Mouse (Mus musculus) small intestine, adult 2 months (tissue): ENCODE results near the gene Akr1c13.

Experiments used
- CTCF ChIP-seq: fragments of 200-500 bp; IDR thresholded peaks from 2 replicates; pipeline ENCODE4 v1.5.1; 2012; ENCODE audit warnings: low read depth, mild to moderate bottlenecking, control low read depth, inconsistent platforms, low read length, moderate library complexity, mixed read lengths; ENCODE audit not compliant: insufficient replicate concordance, insufficient read length; ENCODE audit errors: extremely low read depth
- POLR2A ChIP-seq: fragments of 200-500 bp; IDR thresholded peaks from 2 replicates; pipeline ENCODE4 v1.6.1; 2012; ENCODE audit warnings: low read depth, mild to moderate bottlenecking, control low read depth, inconsistent platforms, low read length, moderate library complexity

DNA sequence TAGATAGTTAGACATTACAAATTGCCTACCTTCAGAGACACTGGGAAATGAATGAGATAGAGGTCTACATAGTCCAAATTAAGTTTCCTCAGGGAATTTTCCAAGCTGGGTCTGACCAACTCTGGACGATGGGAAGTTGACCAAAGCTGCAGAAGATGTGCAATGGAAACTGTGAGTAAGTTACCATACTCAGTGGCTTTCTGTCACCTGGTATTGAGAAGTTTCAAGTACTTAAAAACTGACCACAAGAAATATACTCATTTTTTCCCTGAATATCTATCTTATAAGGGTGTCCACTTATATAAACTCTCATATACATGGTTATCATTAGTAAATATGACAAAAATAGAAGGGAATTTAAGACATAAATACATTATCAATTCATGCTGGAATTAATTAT, 46.7 kb upstream of the Akr1c13 start:
- no peak for TF ChIP-seq CTCF
- no peak for TF ChIP-seq POLR2A
